Mouse (Mus musculus) thymus, postnatal 0 days (tissue): Measurements from ENCODE around the gene Anapc4. TPM values are rescaled to one million over a fixed set of nuclear protein-coding genes. Genes with fewer than 3 reads are reported as not detected.

ENCODE experiments used
- DNase-seq: peaks from one replicate; pipeline ENCODE4 v3.0.0-alpha.2; 2015; ENCODE audit warnings: low spot score
- polyA plus RNA-seq: library from polyadenylated mRNA; unstranded; fragments of >200 nt; fragmentation: Nextera tagmentation; extraction: Ambion mirVana; gene quantifications from 2 replicates; pipeline ENCODE4 v1.2.1, GENCODE M21; 2015

Anapc4 gene
- polyA plus RNA-seq: 62.5 and 64.7 TPM in 2 replicates

- DNase-seq: peak; percentile 100
These were observed at the start of gene Anapc4 for GRCm38 (mm10) chr5:52833761-52834274. Anapc4 (plus strand) TSS chr5:52834012.

GRCm38 (mm10) chr5:52786556-52787322 is 47.1 kb upstream of the Anapc4 start:
- no peak for DNase-seq

- no peak for DNase-seq
These were observed 40.6 kb upstream of the Anapc4 start for GRCm38 (mm10) chr5:52793230-52793629.

- no peak for DNase-seq
These were observed 39.7 kb upstream of the Anapc4 start for GRCm38 (mm10) chr5:52794109-52794508.

- no peak for DNase-seq
These were observed 34.4 kb upstream of the Anapc4 start for GRCm38 (mm10) chr5:52799274-52799985.

GRCm38 (mm10) chr5:52805801-52806200 is 28.0 kb upstream of the Anapc4 start:
- DNase-seq: no peak

- DNase-seq: no peak
These were observed 27.5 kb upstream of the Anapc4 start for GRCm38 (mm10) chr5:52806349-52806748.

- no peak for DNase-seq
These were observed 26.8 kb upstream of the Anapc4 start for GRCm38 (mm10) chr5:52807030-52807429.

- DNase-seq: no peak
These were observed 23.4 kb upstream of the Anapc4 start for GRCm38 (mm10) chr5:52810446-52810845.

- no peak for DNase-seq
These were observed 22.8 kb upstream of the Anapc4 start for GRCm38 (mm10) chr5:52811056-52811455.

- no peak for DNase-seq
These were observed 21.4 kb upstream of the Anapc4 start for GRCm38 (mm10) chr5:52812456-52812855.

GRCm38 (mm10) chr5:52813312-52813711 is 20.5 kb upstream of the Anapc4 start:
- DNase-seq: no peak

- DNase-seq: no peak
These were observed 15.1 kb upstream of the Anapc4 start for GRCm38 (mm10) chr5:52818676-52819075.

- DNase-seq: peak; percentile 7
These were observed 12.1 kb upstream of the Anapc4 start for GRCm38 (mm10) chr5:52821691-52822090.

- DNase-seq: no peak
These were observed 5.9 kb upstream of the Anapc4 start for GRCm38 (mm10) chr5:52827923-52828322.

GRCm38 (mm10) chr5:52833005-52833404 is 807 bp upstream of the Anapc4 start:
- peak; percentile 43 for DNase-seq

GRCm38 (mm10) chr5:52834386-52834785 is 574 bp downstream of the Anapc4 start:
- peak; percentile 28 for DNase-seq

GRCm38 (mm10) chr5:52844319-52844718 is 10.5 kb downstream of the Anapc4 start:
- DNase-seq: no peak

- no peak for DNase-seq
These were observed 21.9 kb downstream of the Anapc4 start for GRCm38 (mm10) chr5:52855727-52856126.

GRCm38 (mm10) chr5:52864446-52864845 is 30.6 kb downstream of the Anapc4 start:
- DNase-seq: no peak

GRCm38 (mm10) chr5:52865825-52866224 is 32.0 kb downstream of the Anapc4 start:
- no peak for DNase-seq
